Mouse (Mus musculus) lung, postnatal 0 days (tissue): Measurements from ENCODE around the gene Ginm1.
A peak's percentile ranks its signal among the peaks of the same experiment; 100 is the strongest.

Experiments used
- CTCF ChIP-seq: IDR thresholded peaks from 2 replicates; pipeline ENCODE4 v1.5.1; 2016; ENCODE audit warnings: antibody characterized with exemption, mild to moderate bottlenecking
- EP300 ChIP-seq: IDR thresholded peaks from 2 replicates; pipeline ENCODE4 v1.6.1; 2016; ENCODE audit warnings: antibody characterized with exemption, mild to moderate bottlenecking, control low read depth

GRCm38 (mm10) chr10:7809937-7810336 lies 17.3 kb upstream of the Ginm1 start:
- peak; percentile 76 for TF ChIP-seq CTCF
- TF ChIP-seq EP300 = no peak
